Mouse (Mus musculus) embryonic facial prominence, embryonic 14.5 days (tissue): ENCODE data around the gene Gm20509. TPM values are rescaled to one million over a fixed set of nuclear protein-coding genes. Genes with fewer than 3 reads are reported as not detected.

ENCODE experiments used
- ATAC-seq: fragments of 200-750 bp; cut with Nextera tagmentation; 2 replicates; pipeline ENCODE4 v1.8.0; 2017; ENCODE audit warnings: low read depth, moderate number of reproducible peaks, moderate TSS enrichment
- DNase-seq: peaks from one replicate; pipeline ENCODE4 v3.0.0-alpha.2; 2015; ENCODE audit warnings: low spot score
- H3K27ac ChIP-seq: fragments of 300-500 bp; sonication (generic); replicated peaks from 2 replicates; pipeline ENCODE4 v1.5.1; 2014; ENCODE audit warnings: low read depth, mild to moderate bottlenecking, low read length, moderate library complexity
- H3K27me3 ChIP-seq: fragments of 300-500 bp; sonication (generic); replicated peaks from 2 replicates; pipeline ENCODE4 v1.6.1; 2014; ENCODE audit warnings: low read length; ENCODE audit not compliant: control insufficient read depth, insufficient read depth
- H3K36me3 ChIP-seq: fragments of 300-500 bp; sonication (generic); 2 replicates; pipeline ENCODE4 v1.6.1; 2014; ENCODE audit warnings: low read length, mixed read lengths; ENCODE audit not compliant: control insufficient read depth, insufficient read depth
- H3K4me1 ChIP-seq: fragments of 300-500 bp; sonication (generic); 2 replicates; pipeline ENCODE4 v1.6.1; 2014; ENCODE audit warnings: antibody characterized with exemption, low read length; ENCODE audit not compliant: control insufficient read depth, insufficient read depth
- H3K4me2 ChIP-seq: fragments of 300-500 bp; sonication (generic); 2 replicates; pipeline ENCODE4 v1.6.1; 2014; ENCODE audit warnings: low read depth, mild to moderate bottlenecking, low read length, moderate library complexity, mixed read lengths
- H3K4me3 ChIP-seq: fragments of 300-500 bp; sonication (generic); 2 replicates; pipeline ENCODE4 v1.5.1; 2014; ENCODE audit warnings: low read depth, mild to moderate bottlenecking, low read length
- H3K9ac ChIP-seq: fragments of 300-500 bp; sonication (generic); 2 replicates; pipeline ENCODE4 v1.6.1; 2014; ENCODE audit warnings: low read depth, mild to moderate bottlenecking, low read length, moderate library complexity, mixed read lengths
- H3K9me3 ChIP-seq: fragments of 300-500 bp; sonication (generic); 2 replicates; pipeline ENCODE4 v1.6.1; 2016; ENCODE audit warnings: low read length; ENCODE audit not compliant: control insufficient read depth
- WGBS: fragments of 180-500 bp; shearing (Covaris S2); extraction: QIAGEN DNeasy Blood & Tissue Kit; methylation state at CpG from one replicate; pipeline ENCODE4 v1.1.7; 2014; 5-methylcytosine and 5-hydroxymethylcytosine counted together
- polyA plus RNA-seq: library from polyadenylated mRNA; unstranded; fragments of >200 nt; fragmentation: Nextera tagmentation; extraction: Ambion mirVana; gene quantifications from 2 replicates; pipeline ENCODE4 v1.2.1, GENCODE M21; 2014

Gm20509 gene
- polyA plus RNA-seq, 1 experiment from 2014 or later, result not detected

- Histone ChIP-seq H3K9ac (no peak overlapping the region), H3K27ac (no peak overlapping the region), H3K9me3 (no peaks in the 10 kb centered on the region), H3K4me1 (no peaks in the 10 kb centered on the region), H3K4me3 (no peak overlapping the region), H3K36me3 (no peaks in the 10 kb centered on the region), H3K27me3 (no peaks in the 10 kb centered on the region), H3K4me2 (no peak overlapping the region)
- DNase-seq (no peak), ATAC-seq (no peak)
- WGBS, result 71% methylated on average over 16 of the region's 16 CpGs
These were observed 12.9 kb upstream of the Gm20509 start for GRCm38 (mm10) chr9:73089222-73089920.

- Histone ChIP-seq H3K36me3 (no peaks in the 10 kb centered on the region), H3K4me3 (no peak overlapping the region), H3K4me1 (no peaks in the 10 kb centered on the region), H3K4me2 (no peak overlapping the region), H3K9me3 (no peaks in the 10 kb centered on the region), H3K27ac (no peak overlapping the region), H3K27me3 (no peaks in the 10 kb centered on the region; the same call in 1 of the 2 replicates), H3K9ac (no peak overlapping the region)
- no peak for ATAC-seq
- DNase-seq, result no peak
- 79% methylated on average over 10 of the region's 10 CpGs for WGBS
These were observed 12.1 kb upstream of the Gm20509 start for GRCm38 (mm10) chr9:73090121-73090520.

GRCm38 (mm10) chr9:73091747-73092146 is 10.5 kb upstream of the Gm20509 start:
- Histone ChIP-seq H3K36me3 (no peaks in the 10 kb centered on the region), H3K27me3 (no peaks in the 10 kb centered on the region; the same call in 1 of the 2 replicates), H3K4me1 (no peaks in the 10 kb centered on the region), H3K9me3 (no peaks in the 10 kb centered on the region), H3K4me2 (no peak overlapping the region), H3K27ac (no peak overlapping the region), H3K4me3 (no peak overlapping the region), H3K9ac (no peak overlapping the region)
- WGBS, result 0% methylated on average over 1 of the region's 1 CpGs
- ATAC-seq (0 out of 2 replicates have a peak, but pooled peaks have one; percentile 62), DNase-seq (peak; percentile 70)

- Histone ChIP-seq H3K27ac (no peak overlapping the region), H3K9me3 (no peaks in the 10 kb centered on the region), H3K4me3 (no peak overlapping the region), H3K9ac (no peak overlapping the region), H3K36me3 (no peaks in the 10 kb centered on the region), H3K4me2 (no peak overlapping the region), H3K4me1 (no peaks in the 10 kb centered on the region), H3K27me3 (no peaks in the 10 kb centered on the region; the same call in 1 of the 2 replicates)
- WGBS, result 45% methylated on average over 17 of the region's 17 CpGs
- DNase-seq (peak; percentile 48), ATAC-seq (peak; percentile 71; the same call in 1 of the 2 replicates)
These were observed 7.7 kb upstream of the Gm20509 start for GRCm38 (mm10) chr9:73094580-73094979.

GRCm38 (mm10) chr9:73097898-73098297 is 4.4 kb upstream of the Gm20509 start:
- no peaks in the 10 kb centered on the region for H3K9me3 ChIP-seq
- DNase-seq (no peak), ATAC-seq (no peak)
- H3K4me1 ChIP-seq, result no peaks in the 10 kb centered on the region
- peaks cover 13% of the 10 kb centered on the region for H3K27me3 ChIP-seq
- H3K4me2 ChIP-seq, result no peak overlapping the region
- no peak overlapping the region for H3K9ac ChIP-seq
- no peak overlapping the region for H3K27ac ChIP-seq
- WGBS, result 71% methylated on average over 2 of the region's 2 CpGs
- no peaks in the 10 kb centered on the region for H3K36me3 ChIP-seq
- no peak overlapping the region for H3K4me3 ChIP-seq

GRCm38 (mm10) chr9:73101536-73101935 is 734 bp upstream of the Gm20509 start, which contains the start of gene Khdc3:
Gene Khdc3 (plus strand): TSS chr9:73101836.
- H3K4me3 ChIP-seq, result no peak within 1 kb of the TSS
- ATAC-seq (no peak), DNase-seq (no peak)
- no peaks in the 10 kb centered on the region for H3K36me3 ChIP-seq
- no peaks in the 10 kb centered on the region for H3K9me3 ChIP-seq
- peaks cover 8% of the 10 kb centered on the region; the same call in 1 of the 2 replicates for H3K4me1 ChIP-seq
- no peak within 1 kb of the TSS for H3K27ac ChIP-seq
- no peak within 1 kb of the TSS for H3K4me2 ChIP-seq
- 87% methylated on average over 5 of the region's 5 CpGs for WGBS
- peaks cover 33% of the 10 kb centered on the region for H3K27me3 ChIP-seq
- H3K9ac ChIP-seq, result no peak within 1 kb of the TSS

GRCm38 (mm10) chr9:73103159-73103879 is 1.0 kb downstream of the Gm20509 start:
- 11% methylated on average over 27 of the region's 60 CpGs for WGBS
- Histone ChIP-seq H3K4me3 (peak overlapping the region; percentile 43), H3K9ac (peak overlapping the region; percentile 61), H3K36me3 (no peaks in the 10 kb centered on the region), H3K9me3 (no peaks in the 10 kb centered on the region), H3K4me1 (peaks cover 8% of the 10 kb centered on the region; the same call in 1 of the 2 replicates), H3K27me3 (peaks cover 33% of the 10 kb centered on the region), H3K4me2 (peak overlapping the region; percentile 90), H3K27ac (no peak overlapping the region)
- DNase-seq (no peak), ATAC-seq (peak; percentile 68)

GRCm38 (mm10) chr9:73103880-73104198 is 1.6 kb downstream of the Gm20509 start:
- Histone ChIP-seq H3K9ac (peak overlapping the region; percentile 61; the same call in 1 of the 2 replicates), H3K27me3 (peaks cover 33% of the 10 kb centered on the region), H3K4me1 (peaks cover 8% of the 10 kb centered on the region; the same call in 1 of the 2 replicates), H3K4me2 (peak overlapping the region; percentile 90), H3K4me3 (peak overlapping the region; percentile 43), H3K36me3 (no peaks in the 10 kb centered on the region), H3K9me3 (no peaks in the 10 kb centered on the region), H3K27ac (no peak overlapping the region)
- WGBS, result 60% methylated on average over 3 of the region's 5 CpGs
- DNase-seq (no peak), ATAC-seq (no peak)
